Mouse (Mus musculus) cerebellum, postnatal 25 days (tissue): ENCODE data around the gene Irf9.

Experiments
- DNase-seq, 2 experiments: peaks; one replicate each; pipeline ENCODE4 v3.0.0; 2021; ENCODE audit warnings: mixed read lengths in 2 of 2

Gene Irf9

DNA sequence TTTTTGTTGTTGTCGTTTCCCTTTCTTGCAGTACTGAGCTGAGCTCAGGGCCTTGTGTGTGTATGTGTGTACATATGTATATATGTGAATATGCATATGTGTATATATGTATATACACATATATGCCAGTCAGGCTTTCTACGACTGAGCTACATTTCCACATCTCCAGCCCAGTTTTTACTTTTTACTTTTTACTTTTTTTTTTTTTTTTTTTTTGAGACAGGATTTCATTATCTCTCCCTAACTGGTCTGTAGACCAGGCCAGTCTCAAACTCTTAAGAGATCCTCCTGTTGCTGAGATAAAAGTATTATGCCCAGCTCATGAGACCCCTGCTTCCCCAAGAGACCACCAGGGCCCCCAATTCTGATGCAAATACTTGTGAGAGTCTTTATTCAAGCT, 13.5 kb downstream of the Irf9 start:
- no peak for DNase-seq

GRCm38 (mm10) chr14:55617822-55618221, 14.5 kb downstream of the Irf9 start, which contains the start of gene Rec8:
TSS of gene Rec8 (plus strand) at chr14:55618037.
- DNase-seq: peak; percentile 67 to 77

DNA sequence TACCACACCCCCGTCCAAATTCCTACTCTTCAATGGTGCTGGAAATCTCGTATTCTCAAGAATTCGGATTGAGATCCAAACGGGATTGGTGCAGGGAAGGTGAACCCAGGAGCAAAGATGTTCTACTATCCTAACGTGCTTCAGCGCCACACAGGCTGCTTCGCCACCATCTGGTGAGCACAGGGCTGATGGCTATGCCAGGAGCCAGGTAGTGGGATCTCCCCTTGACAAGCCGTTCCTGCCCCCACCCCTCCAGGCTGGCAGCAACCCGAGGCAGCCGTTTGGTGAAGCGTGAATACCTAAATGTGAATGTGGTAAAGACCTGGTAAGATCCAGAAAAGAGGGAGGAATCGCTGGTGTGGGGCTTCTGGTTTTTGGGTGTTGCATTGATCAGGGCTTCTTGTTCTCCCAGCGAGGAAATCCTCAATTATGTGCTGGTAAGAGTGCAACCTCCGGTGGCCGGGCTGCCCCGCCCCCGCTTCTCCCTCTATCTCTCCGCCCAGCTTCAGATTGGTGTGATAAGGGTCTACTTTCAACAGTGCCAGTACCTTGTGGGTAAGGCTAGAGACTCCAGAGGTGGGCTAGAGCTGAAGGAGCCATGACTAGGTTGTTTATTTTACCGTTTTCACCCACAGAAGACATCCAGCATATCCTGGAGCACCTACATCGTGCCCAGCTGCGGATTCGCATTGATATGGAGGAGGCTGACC, 15.3 kb downstream of the Irf9 start:
- peak; percentile 55 to 65 for DNase-seq

- no peak for DNase-seq
These were observed 24.9 kb downstream of the Irf9 start for GRCm38 (mm10) chr14:55628077-55628827.

DNA sequence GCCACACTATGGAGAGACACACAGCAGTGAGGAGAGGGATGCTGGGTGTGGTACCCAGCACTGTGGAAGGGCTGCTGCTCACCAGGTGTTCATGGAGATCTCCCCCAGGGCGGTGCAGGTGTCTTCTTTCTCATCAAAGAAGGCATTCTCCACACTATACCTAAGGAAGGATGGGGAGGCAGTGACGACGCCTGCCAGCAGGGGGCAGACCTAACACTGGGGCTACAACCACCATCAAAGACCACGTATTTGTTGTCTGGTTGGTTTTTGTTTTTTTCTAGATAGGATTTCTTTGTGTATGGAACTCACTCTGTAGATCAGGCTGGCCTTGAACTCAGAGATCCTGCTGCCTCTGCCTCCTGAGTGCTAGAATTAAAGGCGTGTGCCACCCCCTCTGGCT, 25.9 kb downstream of the Irf9 start:
- DNase-seq: peak; percentile 38 to 59

DNA sequence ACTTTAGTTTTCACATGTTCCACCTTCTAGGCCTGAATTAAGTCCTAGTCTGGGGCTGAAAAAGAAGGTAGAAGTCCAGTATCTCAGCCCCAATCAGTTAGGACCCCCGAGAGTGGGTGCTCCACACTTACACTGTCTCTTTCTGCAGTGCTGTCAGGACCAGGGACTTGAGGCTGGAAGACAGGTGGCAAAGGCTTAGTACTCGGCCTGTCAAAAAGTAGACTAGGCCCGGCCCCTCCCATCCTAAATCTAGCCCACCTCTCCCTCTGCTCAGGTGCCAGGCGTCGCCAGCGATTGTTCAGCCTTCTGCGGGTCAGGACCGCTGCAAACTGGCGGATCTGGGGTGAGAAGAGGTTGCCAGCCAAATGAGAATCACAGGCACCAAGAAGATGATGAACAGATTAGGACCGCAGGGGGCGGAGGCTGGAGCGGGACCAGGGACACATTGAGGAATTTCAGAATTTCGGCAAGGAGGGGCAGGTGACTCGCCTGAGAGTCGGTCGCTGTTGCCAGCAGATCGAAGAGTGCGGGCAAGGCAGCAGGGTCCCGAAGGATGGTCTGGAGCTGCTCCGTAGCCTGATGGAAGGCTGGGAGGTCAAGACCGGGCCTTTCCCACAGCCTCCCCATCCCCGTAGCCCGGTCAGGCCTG, 31.6 kb downstream of the Irf9 start:
- peak; percentile 66 to 78 for DNase-seq

- peak; percentile 85 to 92 for DNase-seq
These were observed 32.2 kb downstream of the Irf9 start, which contains the start of gene Ipo4 for GRCm38 (mm10) chr14:55635523-55636007. TSS of gene Ipo4 (minus strand) at chr14:55635957.

DNA sequence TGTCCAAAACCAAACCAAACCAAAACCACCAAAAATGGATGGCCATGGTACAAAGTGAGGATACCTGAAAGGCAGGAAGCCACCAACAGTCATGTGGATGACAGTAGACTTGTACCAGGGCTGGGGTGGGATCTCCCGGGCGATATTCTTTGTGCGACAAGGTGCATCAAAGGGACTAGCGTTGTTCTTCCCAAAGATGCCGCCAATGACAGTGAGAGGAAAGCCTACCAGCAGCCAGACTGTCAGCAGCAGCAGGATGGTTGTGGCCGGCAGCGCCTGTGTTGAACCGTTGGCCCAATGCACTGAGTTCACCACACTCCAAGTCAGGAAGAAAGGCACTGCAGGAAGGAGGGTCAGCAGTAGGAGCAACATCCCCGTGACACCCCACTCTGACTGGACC, 34.4 kb downstream of the Irf9 start, which contains the start of gene Gm49378:
Gm49378 (minus strand) TSS at position 101 of the 400 bp plus-strand sequence.
- DNase-seq: no peak

GRCm38 (mm10) chr14:55640816-55641215, 37.4 kb downstream of the Irf9 start:
- no peak for DNase-seq

- DNase-seq: no peak
These were observed 37.9 kb downstream of the Irf9 start for GRCm38 (mm10) chr14:55641291-55641690.

- no peak for DNase-seq
These were observed 39.3 kb downstream of the Irf9 start for GRCm38 (mm10) chr14:55642679-55643059.

GRCm38 (mm10) chr14:55643060-55643907, 39.9 kb downstream of the Irf9 start, which contains the start of gene Tm9sf1:
TSS of gene Tm9sf1 (minus strand) at chr14:55643806.
- DNase-seq: peak; percentile 89 to 94

GRCm38 (mm10) chr14:55644261-55644888, 41.0 kb downstream of the Irf9 start:
- DNase-seq: no peak

DNA sequence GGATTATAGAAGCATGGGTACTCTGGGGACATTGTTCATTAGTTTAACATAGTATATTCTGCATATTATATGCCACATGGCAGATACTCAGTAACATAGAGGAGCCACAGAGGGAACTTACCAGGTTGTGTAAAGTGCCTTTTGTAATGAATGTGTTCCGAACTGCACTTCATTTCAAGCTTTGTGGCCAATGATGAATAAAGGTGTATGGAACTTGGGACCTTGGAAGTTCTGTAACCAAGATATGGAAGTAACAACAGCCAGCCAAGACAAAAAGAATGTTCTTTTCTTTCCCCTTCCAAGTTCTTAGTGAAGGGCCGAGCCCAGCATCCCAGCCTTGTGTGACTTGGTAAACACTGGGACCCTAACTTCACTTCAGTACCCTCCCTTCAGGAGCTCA, 46.5 kb downstream of the Irf9 start, which contains the start of gene Tssk4:
Tssk4 (plus strand) TSS at position 301 of the 400 bp plus-strand sequence.
- no peak for DNase-seq

DNA sequence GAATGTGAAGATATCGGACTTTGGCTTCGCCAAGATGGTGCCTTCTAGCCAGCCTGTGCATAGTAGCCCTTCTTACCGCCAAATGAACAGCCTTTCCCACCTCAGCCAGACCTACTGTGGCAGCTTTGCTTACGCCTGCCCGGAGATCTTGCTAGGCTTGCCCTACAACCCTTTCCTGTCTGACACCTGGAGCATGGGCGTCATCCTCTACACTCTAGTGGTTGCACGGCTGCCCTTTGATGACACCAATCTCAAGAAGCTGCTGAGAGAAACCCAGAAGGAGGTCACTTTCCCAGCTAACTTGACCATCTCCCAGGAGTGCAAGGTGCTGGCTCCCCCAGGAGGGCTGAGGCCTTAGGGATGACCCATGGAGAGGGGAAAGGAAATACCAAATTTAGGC, 48.2 kb downstream of the Irf9 start:
- DNase-seq: no peak

DNA sequence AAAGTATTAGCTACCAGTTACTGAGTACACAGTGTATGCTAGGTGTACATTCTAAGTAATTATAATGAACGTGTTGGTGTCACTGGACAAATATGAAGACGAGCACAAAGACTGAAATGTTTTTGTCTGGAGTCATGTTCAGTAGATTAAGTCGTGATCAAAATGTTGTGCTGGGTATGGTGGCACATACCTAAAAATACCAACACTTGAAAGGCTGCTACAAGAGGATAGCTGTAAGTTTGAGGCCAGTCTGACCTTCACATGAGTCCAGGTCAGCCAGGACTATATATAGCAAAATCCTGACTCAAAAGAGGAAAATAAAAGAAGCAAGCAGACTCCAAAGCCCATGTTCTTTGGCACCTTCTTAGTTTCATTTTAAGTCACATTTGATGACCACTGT, 53.6 kb downstream of the Irf9 start:
- no peak for DNase-seq

DNA sequence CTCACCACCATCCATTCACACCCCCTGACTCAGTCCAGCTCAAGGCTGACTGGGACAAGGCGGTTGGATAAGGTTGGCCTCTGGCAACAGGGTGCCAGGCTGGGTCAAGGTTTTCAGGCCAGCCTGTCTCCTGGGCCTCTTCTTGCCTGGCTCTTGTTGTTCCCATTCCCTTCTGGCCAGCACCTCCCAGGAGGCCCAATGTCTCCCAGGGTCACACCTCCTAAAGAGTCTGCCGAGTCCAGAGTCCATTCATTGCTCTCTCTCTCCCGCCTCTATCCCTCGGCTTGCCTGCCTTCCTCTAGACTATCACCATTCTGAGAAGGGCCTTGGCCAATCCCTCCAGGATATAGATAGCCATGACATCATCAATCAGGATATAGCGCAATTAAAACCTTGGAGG, 54.6 kb downstream of the Irf9 start:
- no peak for DNase-seq
